Mouse (Mus musculus) erythroblast, embryonic 14.5 days (primary cell): ENCODE results near the gene Ppef2.

Source experiments
- GATA1 ChIP-seq: IDR thresholded peaks from 2 replicates; pipeline ENCODE4 v1.6.1; 2012; ENCODE audit warnings: low read length, inconsistent platforms, mixed read lengths
- TAL1 ChIP-seq: IDR thresholded peaks from 3 replicates; pipeline ENCODE4 v1.6.1; 2012; ENCODE audit warnings: low read length, inconsistent platforms, mixed read lengths

GRCm38 (mm10) chr5:92229514-92229913, 26.6 kb downstream of the Ppef2 start:
- TF ChIP-seq GATA1: no peak
- no peak for TF ChIP-seq TAL1
